Mouse (Mus musculus): ENCODE measurements at regions not wholly inside any gene's neighbourhood (a gene's known extent, or its start where the extent isn't known, plus 50 kb on each side); places are given as distances from the start of the nearest gene placed in this dataset.

- no peak for ATAC-seq
- H3K4me1 ChIP-seq (ENCODE audit: insufficient read depth, low read depth, low read length), result no peaks in the 10 kb centered on the region
- no peaks in the 10 kb centered on the region for H3K27me3 ChIP-seq (replicated peaks; ENCODE audit: insufficient read depth, low read length)
- no peak for DNase-seq (ENCODE audit: low spot score)
- H3K4me3 ChIP-seq (ENCODE audit: low read depth, low read length), result no peak overlapping the region
- no peaks in the 10 kb centered on the region for H3K9me3 ChIP-seq (ENCODE audit: low read length)
- H3K27ac ChIP-seq (ENCODE audit: low read length), result no peak overlapping the region
- H3K4me2 ChIP-seq (replicated peaks; ENCODE audit: low read depth, low read length), result no peak overlapping the region
- TF ChIP-seq EP300 (IDR thresholded peaks at IDR 0.05), result no peak
- TF ChIP-seq CTCF (IDR thresholded peaks at IDR 0.05), result no peak
- no peaks in the 10 kb centered on the region for H3K36me3 ChIP-seq (ENCODE audit: insufficient read depth, low read length)
- 80% methylated on average over 10 of the region's 10 CpGs for WGBS
- no peak overlapping the region for H3K9ac ChIP-seq (replicated peaks; ENCODE audit: low read depth)
These were observed 282.4 kb downstream of the Cdh20 start for GRCm38 (mm10) chr1:105050584-105051363.
